In the genomic region with DNA sequence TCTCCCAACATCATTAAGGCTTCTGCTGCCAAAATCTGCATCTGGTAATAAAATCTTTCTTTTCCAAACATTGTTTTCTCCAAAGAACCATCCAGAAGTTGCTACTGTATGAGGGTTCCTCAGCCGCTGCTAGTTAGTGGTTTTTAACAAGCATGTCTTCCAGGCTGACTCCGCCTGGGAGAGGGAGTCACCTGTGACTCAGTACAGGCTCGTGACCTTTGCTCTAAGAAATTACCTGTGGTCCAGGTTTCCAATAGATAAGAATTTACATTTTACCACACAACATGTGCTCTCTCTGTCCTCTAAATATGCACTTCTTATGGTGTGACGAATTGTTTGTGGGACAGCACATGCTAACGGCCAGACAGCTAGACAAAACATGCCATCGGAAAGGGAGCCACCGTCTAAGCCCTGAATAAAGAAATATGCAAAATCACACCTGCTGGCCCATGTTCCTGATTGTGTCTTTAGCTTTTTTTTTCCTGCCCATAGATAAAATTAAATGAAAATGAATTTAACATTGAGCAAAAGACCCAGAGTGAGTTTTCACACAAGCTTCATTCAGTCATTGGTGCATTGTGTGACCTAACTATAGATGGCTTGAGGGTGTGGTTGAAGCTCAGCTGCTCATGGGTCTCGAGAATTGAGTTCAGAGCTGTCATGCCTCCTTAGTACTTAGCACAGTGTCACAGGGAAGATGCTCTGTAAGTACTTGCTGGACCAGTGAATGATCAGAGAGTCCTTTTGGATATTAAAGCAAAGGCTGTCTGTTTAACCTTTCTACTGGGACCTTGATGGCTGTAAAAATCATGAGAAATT, we compare ENCODE assay signal across 25 mouse cellular contexts. TPM values are rescaled to one million over a fixed set of nuclear protein-coding genes. Genes with fewer than 3 reads are reported as not detected.
A peak's percentile ranks its signal among the peaks of the same experiment; 100 is the strongest.
DNase-seq lines count a peak whose midpoint lies in the region; ATAC-seq and TF ChIP-seq lines count a peak whose summit lies in the region.
"Had no signal": no experiment of that assay in that cellular context is flagged by ENCODE, and none has a peak within 500 bp of the region (broad histone marks: within the 10 kb centered on the region; RNA-seq: fewer than 3 reads in every experiment).

No protein-coding gene starts in this region.

- H3K4me1 ChIP-seq in forebrain, embryonic 14.5 days (ENCODE audit: control insufficient read depth, insufficient read depth, low read length): no peaks in the 10 kb centered on the region
- H3K4me1 ChIP-seq in forebrain, embryonic 10.5 days: no peaks in the 10 kb centered on the region
- no peaks in the 10 kb centered on the region for H3K4me1 ChIP-seq in midbrain, embryonic 12.5 days
- no peaks in the 10 kb centered on the region for H3K4me1 ChIP-seq in midbrain, embryonic 15.5 days
- peaks cover 20 to 52% of the 10 kb centered on the region in 2 experiments for H3K4me1 ChIP-seq in CH12.LX (ENCODE audit: control insufficient read depth in 1 of 2, insufficient read depth in 2 of 2)
- H3K4me1 ChIP-seq in limb, embryonic 10.5 days: no peaks in the 10 kb centered on the region
- H3K4me1 ChIP-seq: heart, embryonic 10.5 days; heart, embryonic 15.5 days; kidney, embryonic 15.5 days; liver, embryonic 12.5 days had no signal

- no peak overlapping the region for H3K9ac ChIP-seq in forebrain, embryonic 14.5 days (ENCODE audit: low read length)
- H3K9ac ChIP-seq in midbrain, embryonic 12.5 days (replicated peaks): no peak overlapping the region
- H3K9ac ChIP-seq in midbrain, embryonic 15.5 days: no peak overlapping the region
- no peak overlapping the region for H3K9ac ChIP-seq in CH12.LX (ENCODE audit: insufficient read depth, low read depth)
- H3K9ac ChIP-seq: embryonic facial prominence, embryonic 13.5 days; heart, embryonic 15.5 days; kidney, embryonic 15.5 days; liver, embryonic 12.5 days; liver, postnatal 0 days had no signal

- H3K9me3 ChIP-seq in forebrain, embryonic 14.5 days (replicated peaks; ENCODE audit: control insufficient read depth, low read length): no peaks in the 10 kb centered on the region
- no peaks in the 10 kb centered on the region for H3K9me3 ChIP-seq in forebrain, embryonic 10.5 days
- H3K9me3 ChIP-seq in midbrain, embryonic 12.5 days: no peaks in the 10 kb centered on the region
- no peaks in the 10 kb centered on the region for H3K9me3 ChIP-seq in midbrain, embryonic 15.5 days
- no peaks in the 10 kb centered on the region for H3K9me3 ChIP-seq in CH12.LX (replicated peaks; ENCODE audit: low read length)
- no peaks in the 10 kb centered on the region for H3K9me3 ChIP-seq in limb, embryonic 10.5 days (replicated peaks)
- H3K9me3 ChIP-seq: embryonic facial prominence, embryonic 13.5 days; heart, embryonic 15.5 days; kidney, embryonic 15.5 days; liver, embryonic 12.5 days had no signal

- no peaks in the 10 kb centered on the region for H3K36me3 ChIP-seq in forebrain, embryonic 14.5 days (ENCODE audit: control insufficient read depth, insufficient read depth, low read length)
- no peaks in the 10 kb centered on the region for H3K36me3 ChIP-seq in forebrain, embryonic 10.5 days (replicated peaks)
- H3K36me3 ChIP-seq in midbrain, embryonic 12.5 days: no peaks in the 10 kb centered on the region
- no peaks in the 10 kb centered on the region for H3K36me3 ChIP-seq in midbrain, embryonic 15.5 days (replicated peaks)
- no peaks in the 10 kb centered on the region for H3K36me3 ChIP-seq in CH12.LX (replicated peaks in 1 of 2; ENCODE audit: control insufficient read depth in 1 of 2, insufficient read depth in 1 of 2, low read length in 1 of 2)
- no peaks in the 10 kb centered on the region for H3K36me3 ChIP-seq in limb, embryonic 10.5 days
- H3K36me3 ChIP-seq: embryonic facial prominence, embryonic 13.5 days; heart, embryonic 10.5 days; heart, embryonic 15.5 days; kidney, embryonic 15.5 days; liver, embryonic 12.5 days had no signal

- WGBS in forebrain, embryonic 14.5 days: 56% methylated on average over 8 of the region's 8 CpGs
- 85% methylated on average over 8 of the region's 8 CpGs for WGBS in forebrain, embryonic 10.5 days
- WGBS in midbrain, embryonic 12.5 days: 59% methylated on average over 8 of the region's 8 CpGs
- WGBS in midbrain, embryonic 15.5 days: 53% methylated on average over 8 of the region's 8 CpGs
- WGBS in limb, embryonic 10.5 days: 81% methylated on average over 8 of the region's 8 CpGs

- H3K27ac ChIP-seq in forebrain, embryonic 14.5 days (ENCODE audit: low read depth, low read length): no peak overlapping the region
- no peak overlapping the region for H3K27ac ChIP-seq in forebrain, embryonic 10.5 days
- H3K27ac ChIP-seq in midbrain, embryonic 12.5 days (replicated peaks): no peak overlapping the region
- no peak overlapping the region for H3K27ac ChIP-seq in midbrain, embryonic 15.5 days
- H3K27ac ChIP-seq in CH12.LX (ENCODE audit: insufficient read depth, low read depth): no peak overlapping the region
- H3K27ac ChIP-seq in limb, embryonic 10.5 days: no peak overlapping the region
- H3K27ac ChIP-seq: embryonic facial prominence, embryonic 13.5 days; heart, embryonic 10.5 days; heart, embryonic 15.5 days; hindbrain, postnatal 0 days; kidney, embryonic 15.5 days; liver, embryonic 12.5 days had no signal

- no peaks in the 10 kb centered on the region for H3K27me3 ChIP-seq in forebrain, embryonic 14.5 days (replicated peaks; ENCODE audit: control insufficient read depth, insufficient read depth, low read length)
- H3K27me3 ChIP-seq in forebrain, embryonic 10.5 days (ENCODE audit: poor library complexity, severe bottlenecking): no peaks in the 10 kb centered on the region
- H3K27me3 ChIP-seq in midbrain, embryonic 12.5 days: no peaks in the 10 kb centered on the region
- no peaks in the 10 kb centered on the region for H3K27me3 ChIP-seq in midbrain, embryonic 15.5 days (replicated peaks)
- no peaks in the 10 kb centered on the region for H3K27me3 ChIP-seq in CH12.LX (replicated peaks)
- H3K27me3 ChIP-seq in limb, embryonic 10.5 days (ENCODE audit: low read depth, poor library complexity, severe bottlenecking): no peaks in the 10 kb centered on the region
- H3K27me3 ChIP-seq: embryonic facial prominence, embryonic 13.5 days; heart, embryonic 15.5 days; liver, embryonic 12.5 days had no signal

- peak; percentile 64; the same call in 1 of the 2 replicates for ATAC-seq in forebrain, embryonic 14.5 days
- ATAC-seq in midbrain, embryonic 12.5 days (ENCODE audit: low FRiP score, low read depth): peak; percentile 83
- no peak for ATAC-seq in midbrain, embryonic 15.5 days (replicated peaks)
- ATAC-seq: hindbrain, postnatal 0 days; liver, embryonic 12.5 days; liver, postnatal 0 days had no signal

- no peak for TF ChIP-seq RAD21 in CH12.LX (IDR thresholded peaks at IDR 0.05; ENCODE audit: low read depth, low read length)

- peak; percentile 22 for DNase-seq in forebrain, embryonic 14.5 days (ENCODE audit: low spot score)
- no peak for DNase-seq in forebrain, embryonic 10.5 days (ENCODE audit: extremely low spot score, low spot score)
- peak; percentile 31 for DNase-seq in CH12.LX (ENCODE audit: extremely low read depth)
- DNase-seq in limb, embryonic 10.5 days (ENCODE audit: low spot score): peak; percentile 24
- no peak for DNase-seq in layer of hippocampus, adult 9-11 months
- no peak for DNase-seq in lung, postnatal 14 days
- DNase-seq: adrenal gland, postnatal 25 days; cerebellum, adult 18-20 months; cerebellum, postnatal 10 days; gastrocnemius, postnatal 10 days; kidney, adult 11 months; kidney, postnatal 25 days; liver, postnatal 0 days; lung, postnatal 4 days; right cerebral cortex, postnatal 25 days; spleen, adult 18-20 months had no signal

- no peak for TF ChIP-seq CTCF in CH12.LX (conservative IDR thresholded peaks at IDR 0.05 in 1 of 2, IDR thresholded peaks at IDR 0.05 in 1 of 2; ENCODE audit: low read depth in 2 of 2, low read length in 2 of 2)

- no peak overlapping the region for H3K4me2 ChIP-seq in forebrain, embryonic 14.5 days (ENCODE audit: low read length)
- no peak overlapping the region for H3K4me2 ChIP-seq in midbrain, embryonic 12.5 days (replicated peaks)
- no peak overlapping the region for H3K4me2 ChIP-seq in midbrain, embryonic 15.5 days
- peak overlapping the region; percentile 22 for H3K4me2 ChIP-seq in CH12.LX (ENCODE audit: insufficient read depth, low read depth, poor library complexity, severe bottlenecking)
- H3K4me2 ChIP-seq: embryonic facial prominence, embryonic 13.5 days; heart, embryonic 15.5 days; kidney, embryonic 15.5 days; liver, embryonic 12.5 days had no signal

- TF ChIP-seq EP300 in CH12.LX (IDR thresholded peaks at IDR 0.05; ENCODE audit: low read length): no peak

- TF ChIP-seq POLR2A in CH12.LX (IDR thresholded peaks at IDR 0.05; ENCODE audit: low read depth, low read length): no peak

- in situ Hi-C loops in CH12.LX (cut with MboI; ENCODE audit: low pct_ligation_motif_present, low pct_unique_long_range_greater_than_20kb, low sequenced_read_pairs): no loop called here

- no peak overlapping the region for H3K4me3 ChIP-seq in forebrain, embryonic 14.5 days (ENCODE audit: low read depth, low read length)
- H3K4me3 ChIP-seq in forebrain, embryonic 10.5 days: no peak overlapping the region
- H3K4me3 ChIP-seq in midbrain, embryonic 12.5 days: no peak overlapping the region
- H3K4me3 ChIP-seq in midbrain, embryonic 15.5 days: no peak overlapping the region
- no peak overlapping the region for H3K4me3 ChIP-seq in CH12.LX (replicated peaks in 1 of 3; ENCODE audit: low read depth in 2 of 3, low read length in 2 of 3, poor library complexity in 1 of 3)
- no peak overlapping the region for H3K4me3 ChIP-seq in limb, embryonic 10.5 days
- H3K4me3 ChIP-seq: embryonic facial prominence, embryonic 13.5 days; heart, embryonic 10.5 days; heart, embryonic 15.5 days; kidney, embryonic 15.5 days; liver, embryonic 12.5 days; megakaryocyte, embryonic 14.5 days had no signal

- no peaks in the 10 kb centered on the region for H3K79me2 ChIP-seq in CH12.LX (replicated peaks; ENCODE audit: control insufficient read depth, extremely low read depth, insufficient read depth, poor library complexity, severe bottlenecking)

- dilution Hi-C loops in CH12.LX (cut with MboI; ENCODE audit: extremely low pct_ligation_motif_present, extremely low pct_unique_long_range_greater_than_20kb, low sequenced_read_pairs): no loop called here

TF ChIP-seq in CH12.LX, 34 proteins besides CTCF, POLR2A, EP300 and RAD21 (continues in another document):
- TF ChIP-seq ZNF384 (IDR thresholded peaks at IDR 0.05; ENCODE audit: low read depth, low read length): peak; percentile 30; the same call in 1 of the 2 replicates
- peak; percentile 70 for TF ChIP-seq MYC (IDR thresholded peaks at IDR 0.05; ENCODE audit: low read depth, low read length)

RNA-seq across cellular contexts. Expression of gene Ltbp1, which starts 29.0 kb away (rescaled TPM):
- polyA plus RNA-seq in forebrain, embryonic 14.5 days (2014; fragmentation: Nextera tagmentation; extraction: Ambion mirVana): 4.2 and 4.5 TPM in 2 replicates
- polyA plus RNA-seq in forebrain, embryonic 10.5 days (2016; fragmentation: Nextera tagmentation; extraction: Ambion mirVana): 4.5 TPM in 2 replicates
- 5.2 and 6.7 TPM in 2 replicates for polyA plus RNA-seq in midbrain, embryonic 12.5 days (2016; fragmentation: Nextera tagmentation; extraction: Ambion mirVana)
- 1.1 and 1.4 TPM in 2 replicates for polyA plus RNA-seq in midbrain, embryonic 15.5 days (2015; fragmentation: Nextera tagmentation; extraction: Ambion mirVana)
- total RNA-seq in CH12.LX (2012; rRNA removed) (0.92 and 2.5 TPM in 2 replicates), CH12.LX (2014; rRNA removed) (2.3 TPM in 2 replicates)
- polyA plus RNA-seq in CH12.LX (2012; ENCODE audit: insufficient read length, low read depth): 6.4 and 7.0 TPM in 2 replicates
- 7.1 and 16.4 TPM in 2 replicates for polyA plus RNA-seq in limb, embryonic 10.5 days (2016; fragmentation: Nextera tagmentation; extraction: Ambion mirVana)

Comparison
In these comparisons a context has a peak if more than half of its experiments do, and no peak if none do; other contexts are left out.
1. DNase-seq: peak in forebrain, embryonic 14.5 days (single experiment), CH12.LX (single experiment) and limb, embryonic 10.5 days (single experiment); none in forebrain, embryonic 10.5 days (single experiment), layer of hippocampus, adult 9-11 months (single experiment) and lung, postnatal 14 days (single experiment).